Mouse (Mus musculus) cerebellum, adult 18-20 months (tissue): ENCODE data around the gene Abraxas2.

Source experiments
- DNase-seq, 2 experiments: peaks; one replicate each; pipeline ENCODE4 v3.0.0; 2021

The Abraxas2 gene

DNA sequence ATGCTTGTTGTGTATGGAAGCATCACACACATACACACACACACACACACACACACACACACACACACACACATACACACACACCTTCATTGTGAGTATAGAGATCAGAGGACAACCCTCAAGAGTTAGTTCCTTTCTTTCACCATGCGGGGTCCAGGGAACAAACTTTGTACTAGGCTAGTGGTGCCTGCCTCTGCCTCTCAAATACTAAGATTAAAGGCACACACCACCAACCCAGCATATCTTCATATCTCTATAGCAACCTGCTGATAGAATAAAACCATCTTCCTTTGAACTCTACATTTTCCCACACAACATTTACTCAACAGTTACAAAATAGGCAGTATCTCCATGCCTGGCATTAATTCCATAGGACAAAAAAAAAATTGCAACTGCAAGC is 2.9 kb upstream of the Abraxas2 start:
- DNase-seq, result no peak

DNA sequence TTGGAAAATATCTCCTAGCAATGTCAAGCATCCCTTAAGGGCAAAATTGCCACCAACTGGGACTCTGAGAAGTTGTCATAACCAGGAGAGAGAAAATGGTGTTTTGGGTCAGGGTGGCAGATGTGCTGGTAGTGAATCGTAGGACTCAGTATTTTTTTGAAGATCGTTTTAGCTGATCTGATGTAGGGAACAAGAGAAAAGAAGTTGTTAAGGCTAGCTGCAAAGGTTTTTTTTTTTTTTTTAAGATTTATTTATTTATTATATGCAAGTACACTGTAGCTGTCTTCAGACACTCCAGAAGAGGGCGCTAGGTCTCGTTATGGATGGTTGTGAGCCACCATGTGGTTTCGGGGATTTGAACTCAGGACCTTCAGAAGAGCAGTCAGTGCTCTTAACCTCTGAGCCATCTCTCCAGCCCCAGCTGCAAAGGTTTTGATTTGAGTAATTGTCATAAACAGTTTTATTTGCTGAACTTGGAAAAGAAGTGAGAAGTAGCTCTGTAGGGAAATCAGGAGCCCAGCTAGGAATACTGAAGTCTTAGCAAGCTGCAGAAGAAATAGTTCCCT is 899 bp upstream of the Abraxas2 start:
- peak in 1 of 2 experiments; percentile 10 for DNase-seq

DNA sequence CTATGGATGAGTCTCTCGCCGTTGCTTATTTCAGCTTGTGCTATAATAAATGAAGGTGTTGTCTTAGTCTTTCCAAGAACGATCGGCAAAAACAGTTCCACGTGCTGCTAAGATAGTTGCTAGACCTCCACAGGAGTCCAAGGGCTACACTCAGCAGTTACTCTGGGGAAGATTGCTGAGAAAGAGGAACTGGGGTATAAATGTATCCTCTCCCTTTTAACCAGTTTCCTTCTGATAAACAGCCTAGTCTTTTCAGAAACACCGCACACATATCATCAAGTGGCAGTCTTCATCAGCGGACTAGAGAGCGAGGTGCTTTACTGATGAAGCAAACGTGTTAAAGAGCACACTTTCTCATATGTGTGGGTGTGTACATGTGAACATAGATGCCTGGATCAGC is 7.3 kb downstream of the Abraxas2 start:
- DNase-seq, result no peak

DNA sequence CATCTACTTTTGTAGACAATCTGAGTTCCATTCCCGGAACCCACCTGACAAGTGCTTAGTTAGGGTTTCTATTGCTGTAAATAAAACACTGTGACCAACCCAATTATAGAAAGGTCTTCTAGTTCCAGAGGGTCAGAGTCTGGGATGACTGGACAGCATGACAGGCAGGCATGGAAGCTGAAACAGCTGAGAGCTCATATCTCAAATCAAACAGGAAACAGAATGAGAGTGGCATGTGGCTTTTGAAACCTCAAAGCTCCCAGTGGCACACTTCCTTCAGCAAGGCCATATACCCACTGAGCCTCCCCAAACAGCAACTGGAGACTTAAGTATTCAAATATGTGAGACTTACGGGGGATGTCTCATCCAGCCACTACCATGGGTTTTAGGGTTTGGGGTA is 14.0 kb downstream of the Abraxas2 start:
- no peak for DNase-seq

DNA sequence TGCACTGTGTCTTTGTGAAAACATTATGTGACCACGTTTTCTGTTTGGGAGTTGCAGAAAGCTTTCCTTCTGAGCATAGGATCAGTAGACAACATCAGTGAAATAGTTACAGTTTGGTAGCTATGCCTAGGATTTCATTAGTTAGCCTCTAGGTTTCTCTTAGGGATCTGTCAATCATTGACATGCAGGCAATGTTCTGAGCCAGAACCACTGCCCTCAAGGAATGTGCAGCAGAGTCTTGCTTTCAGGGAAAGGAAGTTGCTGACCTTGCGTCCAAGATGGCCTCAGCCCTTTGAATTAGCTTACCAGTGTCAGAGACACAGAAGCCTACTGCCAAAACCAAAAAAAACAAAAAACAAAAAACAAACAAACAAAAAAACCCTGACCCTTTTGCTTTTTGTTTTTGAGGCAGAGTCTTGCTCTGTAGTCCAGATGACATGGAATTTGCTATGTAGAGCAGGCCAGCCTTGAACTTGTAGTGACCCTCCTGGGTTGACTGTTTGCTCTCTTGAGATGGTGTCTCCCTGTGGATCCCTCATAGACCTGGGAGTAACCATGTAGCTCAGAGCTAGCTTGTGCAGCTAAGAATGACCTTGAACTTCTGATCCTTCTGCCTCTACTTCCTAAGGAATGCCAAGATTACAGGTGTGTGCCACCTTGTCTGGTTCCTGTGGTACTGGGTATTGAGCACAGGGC is 16.5 kb downstream of the Abraxas2 start:
- DNase-seq, result no peak

DNA sequence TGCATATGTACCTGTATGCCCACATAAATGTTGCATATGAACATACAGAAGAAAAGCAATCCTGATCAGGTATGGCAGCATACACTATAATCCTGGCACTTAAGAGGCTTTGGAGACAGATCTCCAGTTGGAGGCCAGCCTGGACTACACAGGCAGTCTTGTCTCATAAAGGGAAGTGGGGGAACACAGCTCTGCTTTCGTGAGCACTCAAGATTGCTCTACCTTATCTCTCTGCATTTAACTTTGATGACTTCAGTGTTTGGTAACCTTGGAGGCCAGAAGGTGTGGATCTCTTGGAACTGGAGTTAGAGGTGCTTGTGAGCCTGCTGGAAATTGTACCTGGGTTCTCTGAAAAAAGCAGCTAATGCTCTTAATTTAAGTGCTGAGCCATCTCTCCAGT is 21.3 kb downstream of the Abraxas2 start:
- no peak for DNase-seq

DNA sequence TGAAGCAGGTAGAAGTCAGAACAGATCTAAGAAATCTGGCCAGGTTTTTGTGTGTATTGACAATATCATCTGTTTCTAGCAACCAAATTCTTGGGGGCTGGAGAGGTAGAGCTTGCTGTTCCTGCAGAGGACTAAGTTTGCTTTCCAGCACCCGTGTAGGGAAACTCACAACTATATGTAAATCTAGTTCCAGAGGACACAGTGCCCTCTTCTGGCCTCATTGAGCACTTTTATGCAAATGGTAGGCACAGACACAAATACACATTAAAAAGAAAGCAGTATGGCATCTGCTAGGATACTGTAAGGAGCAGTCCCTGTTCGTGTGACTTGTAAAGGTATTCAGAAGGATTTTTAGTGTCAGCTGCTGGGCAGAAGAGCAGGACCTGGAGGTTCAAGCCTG is 23.3 kb downstream of the Abraxas2 start:
- DNase-seq, result no peak

DNA sequence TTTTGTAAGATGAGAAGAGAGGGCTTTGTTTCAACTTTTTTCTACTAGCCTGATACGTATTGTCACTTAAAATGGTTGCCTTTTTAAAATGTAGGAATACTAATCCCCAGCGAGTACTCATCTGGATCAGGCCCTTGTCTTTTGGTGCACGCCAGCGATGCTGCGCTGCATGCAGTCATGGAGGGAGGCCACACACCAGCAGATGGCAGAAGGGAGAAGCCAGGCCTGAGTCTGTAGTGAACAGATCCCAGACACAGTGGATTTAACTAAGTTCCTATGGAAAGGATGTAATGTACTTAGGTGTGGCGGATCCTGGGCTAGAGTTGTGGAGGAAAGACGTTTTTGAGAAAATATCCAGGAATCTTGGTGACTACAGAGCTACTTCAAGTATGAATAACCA is 25.0 kb downstream of the Abraxas2 start:
- DNase-seq, result peak; percentile 34 to 51

DNA sequence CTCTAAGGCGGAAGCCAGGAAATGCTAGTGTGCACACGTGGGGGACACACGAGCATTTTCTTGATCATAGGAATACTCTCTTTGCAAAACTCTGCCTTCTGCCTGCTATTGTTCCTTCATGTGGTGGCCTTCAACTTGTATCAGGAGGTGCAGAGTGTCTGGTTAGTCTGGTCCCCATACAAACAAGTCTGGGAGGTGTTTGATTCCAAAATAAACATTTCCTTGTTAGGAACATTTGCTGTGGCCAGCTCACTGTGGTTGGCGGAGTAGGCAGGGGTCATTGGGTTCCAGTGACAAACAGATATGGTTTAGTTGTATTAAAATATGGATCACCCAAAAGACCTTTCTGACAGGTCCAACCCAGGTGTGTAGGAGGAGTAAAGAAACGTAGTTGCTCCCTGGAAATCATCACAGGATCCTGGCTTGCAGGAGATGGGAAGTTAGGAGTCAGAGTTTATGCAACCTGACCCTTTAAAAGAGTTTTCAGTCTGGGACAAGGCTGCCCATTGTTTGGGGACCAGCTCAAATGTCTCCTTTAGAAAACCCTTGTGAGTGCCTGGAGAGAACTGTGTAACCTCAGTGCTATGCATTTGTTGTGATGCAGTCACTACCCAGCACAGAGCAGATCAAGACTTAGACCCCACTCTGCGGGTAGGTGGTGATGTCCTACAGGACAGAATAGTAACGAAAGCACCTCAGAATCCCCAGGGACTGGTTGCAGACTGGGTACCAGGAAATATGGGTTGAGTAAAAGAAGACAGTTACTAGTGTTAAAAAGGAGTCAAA is 28.2 kb downstream of the Abraxas2 start:
- DNase-seq, result no peak

DNA sequence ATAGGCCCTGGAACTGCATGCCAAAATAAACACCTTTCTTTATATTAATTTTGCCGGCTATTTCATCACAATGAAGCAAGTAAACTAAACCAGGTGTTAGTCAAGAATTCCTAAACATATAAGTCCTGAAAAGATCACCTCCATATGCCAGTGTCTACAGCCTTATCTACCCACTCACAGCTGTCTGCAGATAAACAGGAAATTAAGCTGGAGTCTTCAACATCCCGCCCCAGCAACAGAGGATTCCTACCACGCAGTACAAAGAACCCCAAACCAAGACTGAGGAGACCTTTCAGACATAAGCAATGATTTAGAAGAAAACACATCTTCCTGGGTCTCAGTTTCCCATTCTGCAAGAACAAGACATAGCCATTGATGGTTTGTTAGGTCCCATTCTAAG is 29.0 kb downstream of the Abraxas2 start:
- DNase-seq, result no peak

DNA sequence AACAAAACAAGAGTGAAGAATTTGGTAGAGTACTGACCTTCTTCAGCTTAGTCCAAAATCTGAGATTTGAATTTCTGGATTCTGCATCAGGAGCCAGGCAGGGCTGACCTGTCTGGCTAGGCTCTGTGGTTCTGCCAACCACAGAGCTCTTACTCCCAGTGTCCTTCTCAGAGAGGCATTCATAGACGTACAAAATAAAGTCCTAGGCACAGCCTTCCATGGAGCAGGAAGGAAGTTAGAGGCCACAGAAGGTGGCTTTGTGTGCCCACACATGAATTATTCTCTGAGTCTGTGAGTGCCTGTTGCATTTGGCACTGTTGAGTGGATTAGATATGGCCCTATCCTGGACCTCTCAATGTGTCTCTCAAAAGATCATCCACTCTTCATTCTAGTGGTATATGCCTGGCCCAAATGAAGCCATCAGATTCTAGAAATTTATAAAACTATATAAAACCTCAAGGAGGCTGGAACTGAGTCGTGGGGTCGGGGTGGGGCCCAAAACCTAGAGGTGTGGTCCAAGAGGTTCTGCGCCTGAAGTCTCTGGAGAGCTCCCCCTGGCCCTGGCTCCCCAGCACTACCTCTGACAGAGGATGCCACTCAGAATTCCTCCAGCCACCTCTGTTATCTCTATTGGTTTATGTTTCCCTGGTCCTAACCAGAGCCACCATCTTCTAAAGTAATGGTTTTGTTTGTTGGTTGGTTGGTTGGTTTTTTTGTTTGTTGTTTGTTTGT is 29.7 kb downstream of the Abraxas2 start:
- no peak for DNase-seq

DNA sequence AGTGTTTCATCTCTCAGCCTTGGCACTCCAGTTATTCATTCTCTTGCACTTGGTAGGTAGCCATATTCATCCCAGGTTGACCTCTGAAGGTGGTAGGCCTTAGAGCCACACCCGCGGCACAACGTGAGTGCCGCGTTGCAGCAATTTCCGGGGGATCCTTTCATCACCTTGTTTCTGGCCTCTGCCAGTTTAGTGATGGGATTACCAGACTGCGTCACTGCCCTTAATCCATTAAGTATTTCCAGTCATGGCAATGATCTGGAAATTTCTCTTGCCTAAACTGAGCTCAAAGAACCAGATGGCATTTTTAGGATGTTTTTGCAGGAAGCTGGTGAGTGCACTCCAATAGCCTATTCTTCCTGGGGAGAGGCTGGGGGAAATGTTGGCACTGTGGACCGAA is 30.7 kb downstream of the Abraxas2 start:
- no peak for DNase-seq

DNA sequence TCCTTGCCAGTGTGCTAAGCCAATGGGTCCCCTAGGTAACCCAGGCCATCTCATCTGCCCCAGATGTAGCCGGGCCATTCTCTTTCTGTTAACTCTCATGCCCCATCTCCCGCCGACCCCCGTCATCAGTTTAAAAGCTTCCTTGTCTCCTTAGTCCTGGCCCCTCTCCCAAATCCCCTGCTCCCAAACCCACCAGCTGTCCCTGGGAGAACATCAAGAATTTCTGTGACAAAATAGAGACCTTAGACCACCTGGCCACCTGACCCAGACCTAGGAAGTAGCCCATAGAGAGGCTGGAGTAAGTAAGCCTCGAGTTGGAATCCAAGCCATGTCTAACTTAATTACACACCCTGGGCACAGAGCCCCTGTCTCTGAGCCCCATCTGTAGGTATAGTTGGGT is 31.2 kb downstream of the Abraxas2 start:
- DNase-seq, result peak in 1 of 2 experiments; percentile 24

DNA sequence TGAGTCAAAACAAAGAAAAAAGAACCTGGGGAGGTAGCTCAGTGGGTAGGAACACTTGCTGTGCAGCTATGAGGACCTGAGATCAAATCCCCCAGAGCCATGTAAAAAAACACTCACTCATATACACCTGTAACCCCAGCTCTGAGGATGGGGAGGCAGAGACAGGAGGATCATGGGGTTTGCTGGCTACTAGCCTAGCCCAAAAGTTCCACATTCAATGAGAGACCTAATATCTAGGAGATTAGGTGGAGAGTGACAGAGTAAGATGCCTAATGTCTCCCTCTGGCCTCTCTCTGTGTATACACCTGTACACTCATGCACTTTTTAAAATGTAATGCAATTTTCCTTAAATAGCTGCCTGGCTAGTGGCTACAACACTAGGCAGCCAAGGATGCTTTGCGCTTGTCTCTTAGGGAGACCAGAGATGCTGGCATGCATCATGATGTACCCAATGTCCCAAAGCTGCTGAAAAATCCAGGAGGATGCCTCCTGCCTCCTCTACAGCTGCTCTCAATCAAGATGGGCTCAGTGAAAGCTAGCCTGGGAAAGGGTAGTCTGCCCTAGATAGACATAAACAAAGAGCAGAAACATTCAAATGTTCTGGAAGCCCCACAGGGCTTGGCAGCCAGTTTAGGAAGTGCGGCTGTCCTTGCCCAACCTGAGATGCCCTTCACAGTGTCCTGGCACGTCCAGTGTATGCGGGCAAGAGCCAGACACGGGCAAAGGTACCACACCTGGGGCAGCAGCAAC is 32.7 kb downstream of the Abraxas2 start:
- DNase-seq, result peak; percentile 84 to 87

DNA sequence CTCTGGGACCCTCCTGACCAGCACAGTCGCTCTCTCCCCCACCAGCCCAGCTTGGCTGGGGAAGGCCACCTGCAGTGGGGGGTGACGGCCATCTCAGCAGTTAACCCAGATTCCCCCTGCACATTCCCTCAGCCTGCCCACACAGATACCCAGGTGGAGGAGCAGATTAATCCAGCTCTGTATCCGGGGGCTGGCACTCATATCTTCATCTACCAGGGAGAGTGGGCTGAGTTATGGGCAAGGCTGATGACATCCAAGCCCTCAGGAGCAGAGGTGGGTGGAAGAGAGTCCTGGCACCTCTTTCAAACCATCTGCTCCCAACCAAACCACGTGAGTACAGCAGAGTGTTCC is 33.3 kb downstream of the Abraxas2 start:
- peak; percentile 88 to 93 for DNase-seq

DNA sequence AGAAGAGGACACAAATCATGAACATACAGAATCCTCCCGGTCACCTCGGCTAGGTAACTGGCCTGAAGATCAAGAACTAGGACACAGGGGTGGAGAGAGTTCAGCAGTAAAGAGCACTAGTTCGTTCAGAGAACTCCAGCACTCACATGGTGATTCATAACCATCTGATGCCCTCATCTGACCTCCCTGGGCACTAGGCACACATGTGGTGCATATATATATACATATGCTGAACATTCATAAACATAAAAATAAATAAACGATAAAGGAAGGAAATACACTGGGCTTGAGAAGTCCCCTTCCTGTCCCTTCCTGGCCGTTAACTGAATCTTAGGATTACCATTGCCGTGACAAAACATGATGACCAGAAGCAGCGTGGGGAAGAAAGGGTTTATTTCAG is 33.8 kb downstream of the Abraxas2 start:
- DNase-seq, result no peak

DNA sequence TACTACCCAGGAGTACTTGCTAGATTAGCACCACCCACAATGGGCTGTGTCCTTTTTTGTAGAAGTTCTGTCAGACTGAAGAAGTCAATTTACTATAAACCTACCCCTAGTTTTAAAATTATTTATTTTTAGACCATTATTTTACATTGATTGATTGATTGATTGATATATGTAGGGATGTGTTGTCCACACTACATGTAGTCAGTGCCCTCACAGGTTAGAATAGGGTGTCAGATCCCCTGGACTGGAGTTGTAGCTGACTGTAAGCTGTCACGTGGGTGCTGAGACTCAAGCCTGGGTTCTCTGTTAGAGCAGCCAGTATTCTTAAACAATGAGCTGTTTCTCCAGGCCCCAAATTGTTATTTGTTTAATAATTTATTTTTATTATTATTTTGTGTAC is 34.3 kb downstream of the Abraxas2 start:
- DNase-seq, result no peak

DNA sequence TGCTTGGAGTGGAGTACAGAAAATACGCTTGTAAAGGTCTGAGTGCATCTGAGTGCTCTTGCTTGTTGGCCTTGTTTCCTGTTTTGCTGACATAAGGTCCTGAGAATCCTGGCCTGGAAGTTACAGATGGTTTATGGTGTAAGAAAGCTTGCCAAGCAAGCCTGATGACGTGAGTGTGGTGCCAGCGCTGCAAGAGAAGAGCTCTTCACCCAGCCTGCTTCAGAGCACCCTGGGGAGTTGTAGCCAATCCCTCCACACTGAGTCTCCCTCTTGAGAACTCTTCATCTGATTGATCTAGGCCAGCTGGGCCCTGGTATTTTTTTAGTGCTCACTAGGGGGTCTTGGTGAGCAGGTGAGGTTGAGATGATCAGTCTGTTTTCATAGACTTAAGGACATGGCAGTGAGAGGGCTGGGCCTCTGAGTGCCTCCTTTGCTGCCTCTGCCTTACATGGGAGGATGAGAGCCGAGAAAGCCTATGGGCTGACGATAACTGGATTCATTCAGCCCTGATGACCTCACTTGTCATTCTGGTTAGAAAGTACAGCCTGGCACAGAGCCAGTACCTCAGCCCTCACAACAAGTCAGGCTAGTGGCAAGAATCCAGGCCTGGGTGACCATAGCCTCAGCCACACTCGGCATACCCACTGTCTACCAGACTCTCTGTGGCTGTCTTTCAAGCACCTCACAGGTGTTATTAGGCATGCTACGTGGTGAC is 36.0 kb downstream of the Abraxas2 start:
- DNase-seq, result peak; percentile 74 to 78

DNA sequence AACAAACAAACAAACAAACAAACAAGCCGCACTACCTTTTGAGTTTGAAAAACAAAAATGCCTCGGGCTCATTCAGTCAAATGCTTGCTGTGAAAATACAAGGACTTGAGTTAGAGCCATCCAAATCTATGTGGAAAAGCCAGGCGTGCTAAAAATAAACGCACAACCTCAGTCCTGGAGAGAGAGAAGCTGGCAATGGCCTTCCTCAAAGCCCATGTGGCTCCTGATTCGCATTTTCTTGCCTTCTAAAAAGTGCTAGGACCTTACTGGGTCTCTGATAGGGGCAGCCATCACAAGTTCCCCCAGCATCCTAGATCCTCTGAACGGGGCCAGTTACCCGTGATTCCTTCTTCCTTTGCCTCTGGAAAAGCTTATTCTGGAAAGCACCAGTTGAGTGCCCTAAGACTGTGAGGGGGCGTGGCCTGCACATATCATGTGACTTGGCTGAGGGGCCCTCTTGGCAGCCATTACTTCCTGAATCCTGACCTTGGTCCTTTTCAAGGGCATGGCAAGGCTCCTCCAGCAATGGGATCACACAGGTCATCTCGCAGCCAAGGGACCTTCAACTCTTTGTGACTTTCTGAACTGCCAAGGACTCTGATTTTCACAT is 37.3 kb downstream of the Abraxas2 start:
- peak; percentile 37 to 43 for DNase-seq

DNA sequence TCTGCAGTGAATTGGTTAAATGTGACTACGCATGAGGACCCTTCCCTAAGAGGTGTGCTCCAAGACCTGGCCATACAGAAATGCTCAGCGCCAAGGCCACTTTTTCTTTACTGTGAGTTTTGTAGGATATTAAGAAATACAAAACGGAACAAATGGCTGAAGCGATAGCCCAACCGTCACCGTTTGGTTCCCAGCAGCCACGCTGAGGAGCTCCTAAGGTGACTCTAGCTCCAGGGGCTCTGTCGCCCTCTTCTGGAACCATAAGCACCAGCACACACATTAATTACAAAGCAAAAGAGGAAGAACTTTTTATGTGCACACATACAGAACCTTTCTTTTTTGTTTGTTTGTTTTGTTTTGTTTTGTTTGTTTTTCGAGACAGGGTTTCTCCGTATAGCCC is 38.2 kb downstream of the Abraxas2 start:
- no peak for DNase-seq

DNA sequence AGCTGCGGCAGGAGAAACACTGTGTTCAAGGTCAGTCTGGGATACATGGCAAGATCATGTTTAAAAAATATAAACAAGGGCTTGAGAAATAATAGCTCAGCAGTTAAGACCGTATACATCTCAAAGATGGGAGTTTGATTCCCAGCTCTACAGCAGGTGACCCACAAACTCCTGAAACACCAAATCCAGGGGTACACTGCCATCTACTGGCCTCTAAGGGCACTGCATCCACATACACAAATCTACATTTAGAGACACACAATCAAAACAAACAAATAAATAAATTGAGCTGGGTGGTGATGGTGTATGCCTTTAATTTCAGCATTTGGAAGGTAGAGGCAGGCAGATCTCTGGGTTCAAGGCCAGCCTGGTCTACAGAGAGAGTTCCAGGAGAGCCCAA is 39.2 kb downstream of the Abraxas2 start:
- DNase-seq, result peak in 1 of 2 experiments; percentile 44
